Mouse (Mus musculus) left cerebral cortex, adult 8-10 months (tissue): ENCODE results near the gene Exo1. TPM values are rescaled to one million over a fixed set of nuclear protein-coding genes. Genes with fewer than 3 reads are reported as not detected.
A peak's percentile ranks its signal among the peaks of the same experiment; 100 is the strongest.

Experiments used
- DNase-seq, 2 experiments: peaks; one replicate each; pipeline ENCODE4 v3.0.0; 2022; ENCODE audit warnings: low spot score in 2 of 2
- total RNA-seq, 4 experiments: library from RNA; stranded (reverse); gene quantifications; 2 replicates each; pipeline ENCODE4 v1.2.4; 2022

The Exo1 gene
- total RNA-seq, result 1 to 10 TPM in 3 of 4 experiments, under 1 TPM in 1; 0.89 to 4.6 (median 1.2) TPM

DNA sequence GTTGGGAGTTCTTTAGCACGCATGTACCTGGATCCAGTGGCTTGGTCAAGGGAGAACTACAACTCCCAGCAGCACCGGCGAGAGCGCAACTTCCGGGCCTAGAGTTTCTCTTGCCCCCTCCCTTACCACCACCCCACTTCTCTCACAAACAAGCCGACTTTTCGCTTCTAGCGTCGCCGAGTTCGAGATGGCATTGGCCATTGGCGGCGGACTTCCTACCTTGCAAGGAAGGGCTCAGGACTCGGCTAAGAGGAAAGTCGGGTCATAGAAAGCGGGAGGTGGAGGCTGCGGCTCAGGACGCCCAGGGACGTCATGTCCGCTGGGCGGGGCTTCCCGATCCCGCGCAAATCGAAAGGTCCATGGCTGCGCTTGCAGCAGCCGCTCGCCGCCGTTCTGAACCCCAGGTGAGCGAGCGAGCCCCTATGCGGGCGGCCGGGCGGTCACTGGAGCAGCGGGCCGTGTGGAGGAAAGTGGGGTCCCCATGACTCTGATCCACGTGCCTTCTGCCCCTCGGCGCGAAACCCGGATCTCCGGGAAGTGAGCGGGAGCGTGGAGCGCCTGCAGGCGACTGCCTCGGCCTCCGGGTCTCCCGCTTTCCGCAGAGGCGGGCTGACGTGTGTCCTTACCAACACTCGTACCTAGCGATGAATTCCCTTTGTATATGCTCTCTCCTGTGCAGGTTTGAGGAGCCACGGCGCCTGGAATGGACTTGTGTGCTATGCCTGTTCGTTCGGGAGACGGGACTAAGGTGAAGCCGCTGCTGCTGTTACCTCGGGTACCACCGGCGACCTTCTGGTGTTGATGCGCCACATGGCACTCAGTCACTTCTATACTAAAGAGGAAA lies at the start of gene Exo1:
TSS of gene Exo1 (plus strand) at position 129 of the 844 bp plus-strand sequence.
- DNase-seq, result peak; percentile 74 to 91

DNA sequence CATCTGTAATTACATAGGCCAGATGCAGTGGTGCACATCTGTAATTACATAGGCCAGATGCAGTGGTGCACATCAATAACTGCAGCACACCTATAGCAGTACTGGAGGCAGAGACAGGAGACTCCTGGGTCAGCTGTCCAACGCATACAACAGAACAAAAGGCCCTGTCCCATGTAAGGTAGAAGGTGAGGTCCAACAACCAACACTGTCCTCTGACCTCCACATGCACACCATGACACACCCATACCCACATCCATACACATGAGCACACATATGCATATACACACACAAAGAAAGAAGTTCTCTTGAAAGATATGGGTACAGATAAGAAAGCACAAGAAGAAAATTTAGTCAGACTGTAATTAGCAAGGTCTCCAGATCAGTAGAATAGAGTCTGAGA lies 24.9 kb upstream of the Exo1 start:
- DNase-seq, result no peak

DNA sequence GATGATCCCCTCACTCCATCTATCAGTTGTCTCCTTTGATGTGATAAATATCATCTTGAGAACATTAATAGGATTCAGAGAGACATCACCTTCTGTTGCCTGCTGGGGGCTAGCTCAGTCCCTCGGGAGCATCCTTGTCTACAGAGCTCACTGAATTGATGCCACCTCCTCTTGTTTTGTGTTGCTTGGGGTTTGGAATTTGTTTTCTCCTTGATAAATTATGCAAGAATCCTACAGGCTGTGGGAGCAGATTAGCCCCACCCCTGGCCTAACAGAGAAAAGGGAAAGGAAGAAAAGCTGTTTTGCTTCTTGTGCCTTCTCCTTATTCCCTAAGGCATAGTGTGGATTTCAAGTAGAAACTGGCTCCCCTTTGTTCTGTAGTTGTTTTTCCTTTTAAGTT lies 13.3 kb upstream of the Exo1 start:
- DNase-seq, result no peak

DNA sequence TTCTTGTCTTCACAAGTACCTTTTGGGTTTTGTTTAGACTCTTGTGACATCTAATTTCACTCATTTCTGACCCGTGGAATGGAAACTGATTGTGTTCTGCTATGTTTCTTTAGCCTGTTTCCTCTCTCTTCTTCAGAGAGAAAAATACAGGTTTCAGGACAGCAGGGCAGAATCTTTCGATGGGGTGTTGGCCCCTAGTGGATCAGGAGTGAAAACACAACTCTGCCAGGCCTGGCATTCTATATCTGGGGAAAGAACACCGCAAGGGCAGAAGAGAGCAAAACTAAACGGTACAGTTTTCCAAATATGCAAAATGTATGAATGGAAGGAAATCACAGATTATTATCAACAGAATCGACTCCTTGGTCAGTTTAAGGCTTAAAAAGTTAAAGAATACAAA lies 12.8 kb upstream of the Exo1 start:
- no peak for DNase-seq

DNA sequence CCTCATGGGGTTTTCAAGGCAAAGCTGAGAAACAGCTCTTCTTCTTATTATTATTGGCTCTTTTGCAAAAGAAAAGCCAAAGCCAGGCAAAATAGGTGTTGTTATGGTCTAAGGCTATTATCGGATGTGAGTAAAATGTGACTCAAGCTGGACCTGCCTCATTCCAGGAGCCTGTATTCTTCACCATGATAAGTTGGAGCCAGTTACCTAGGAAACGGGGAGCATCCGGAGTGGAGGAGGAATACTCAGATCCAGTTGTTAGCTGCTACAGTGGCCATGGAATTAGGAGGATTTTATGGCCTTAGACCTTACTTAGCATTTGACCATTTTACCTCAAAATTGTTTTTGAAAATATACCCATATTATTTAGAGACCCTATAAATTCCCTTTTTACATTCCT lies 9.7 kb upstream of the Exo1 start:
- no peak for DNase-seq

DNA sequence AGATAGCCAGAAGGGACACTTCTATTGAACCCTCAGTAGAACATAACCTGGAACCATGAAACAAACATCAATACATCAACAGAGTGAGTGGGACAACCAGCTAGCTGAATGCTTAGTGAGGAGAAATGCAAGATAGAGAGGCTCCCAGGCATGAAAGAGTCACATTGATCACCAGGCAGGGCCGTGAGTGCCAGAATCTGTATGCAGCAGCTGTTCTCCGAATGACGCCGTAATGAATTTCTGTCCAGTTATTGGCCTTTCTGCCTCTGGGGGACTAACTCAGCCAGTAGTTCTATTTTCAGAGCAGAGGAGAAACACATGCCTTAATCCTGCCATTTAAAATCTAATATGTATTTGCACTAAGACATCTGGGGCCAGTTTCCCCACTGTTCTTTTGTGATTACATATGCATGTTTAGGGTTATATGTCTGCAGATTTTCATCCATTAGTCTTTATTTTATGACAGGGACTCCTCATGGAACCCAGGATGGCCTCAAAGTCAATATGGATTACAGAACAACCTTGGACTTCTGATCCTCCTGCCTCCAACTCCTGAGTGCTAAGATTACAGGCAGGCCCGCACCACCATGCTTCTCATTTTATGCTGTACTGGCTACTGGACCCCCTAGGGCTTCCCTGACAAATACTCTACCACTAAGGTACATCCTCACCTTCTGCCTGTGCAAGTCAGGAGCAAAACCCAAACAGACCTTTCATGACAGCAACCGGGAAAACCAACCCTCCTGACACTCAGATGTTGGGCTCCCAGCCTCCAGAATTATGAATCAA lies 8.2 kb upstream of the Exo1 start:
- DNase-seq, result no peak

DNA sequence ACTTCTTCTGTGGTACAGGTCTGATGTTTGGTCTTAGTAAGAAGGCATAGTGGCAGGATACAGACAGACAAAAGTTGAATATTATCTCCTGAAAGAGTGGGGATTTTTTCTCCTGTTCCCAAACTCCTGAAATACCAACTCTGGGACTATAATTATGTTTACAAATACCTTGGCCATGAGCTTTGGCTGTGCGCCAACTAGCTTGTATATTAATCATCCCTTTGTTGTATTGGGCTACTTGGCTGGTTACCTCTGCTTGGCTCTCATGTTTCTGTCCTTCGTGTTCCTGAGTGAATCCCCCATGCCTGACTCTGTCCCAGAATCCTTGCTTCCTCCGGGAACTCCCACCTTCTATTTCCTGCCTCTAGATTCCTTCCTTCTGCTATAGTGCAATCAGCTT lies 3.0 kb downstream of the Exo1 start:
- no peak for DNase-seq

DNA sequence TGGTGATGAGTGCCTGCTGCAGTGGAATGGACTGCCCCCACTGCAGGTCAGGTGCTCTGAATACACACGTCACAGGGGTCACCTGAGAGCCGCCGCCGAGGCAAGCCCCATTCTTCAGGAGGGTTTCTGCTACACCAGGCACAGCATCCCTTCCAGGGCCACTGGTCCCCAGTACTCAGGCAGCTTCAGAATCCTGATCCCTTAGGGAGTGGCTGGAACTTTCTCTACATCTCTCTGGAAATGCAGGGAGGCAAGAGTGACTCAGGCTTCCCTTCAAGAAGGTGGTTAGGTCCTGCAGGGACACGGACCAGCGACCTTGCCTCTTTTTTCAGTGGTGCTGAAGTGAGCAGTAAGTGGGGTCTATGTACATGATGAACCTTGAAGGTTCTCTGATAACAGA lies 12.9 kb downstream of the Exo1 start:
- DNase-seq, result no peak

DNA sequence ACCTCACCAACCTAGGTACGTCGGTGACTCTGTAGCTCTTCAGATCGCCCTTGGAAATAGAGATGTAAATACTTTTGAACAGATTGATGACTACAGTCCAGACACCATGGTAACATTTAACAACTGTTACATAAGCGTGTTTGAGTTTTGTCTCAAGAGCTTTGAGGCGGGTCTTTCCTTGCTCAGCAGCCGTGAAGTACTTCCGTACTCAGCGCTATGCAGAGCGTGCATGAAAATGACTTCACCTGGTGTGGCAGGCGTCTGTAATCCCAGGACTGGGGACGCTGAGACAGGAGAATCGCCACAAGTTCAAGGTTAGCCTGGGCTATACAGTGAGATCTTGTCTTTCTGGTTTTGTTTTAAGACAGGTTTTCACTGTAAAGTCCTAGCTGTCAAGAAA lies 13.3 kb downstream of the Exo1 start:
- no peak for DNase-seq

DNA sequence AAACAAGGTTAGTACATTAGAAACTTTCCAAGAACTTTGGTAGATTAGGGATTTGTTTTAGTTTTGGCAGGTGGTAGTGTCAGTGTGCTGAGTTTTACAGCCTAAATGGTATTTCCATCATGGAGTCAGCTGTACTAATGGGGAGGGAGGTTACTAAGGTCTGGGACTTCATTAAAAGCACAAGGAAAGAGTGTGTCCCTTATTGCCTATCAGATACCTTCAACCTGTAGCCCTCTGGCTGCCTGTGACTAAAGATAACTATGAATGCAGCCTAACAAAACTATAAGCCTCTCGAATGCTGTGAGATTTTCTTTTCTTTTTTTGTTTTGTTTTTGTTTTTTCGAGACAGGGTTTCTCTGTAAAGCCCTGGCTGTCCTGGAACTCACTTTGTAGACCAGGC lies 30.8 kb downstream of the Exo1 start:
- DNase-seq, result no peak

DNA sequence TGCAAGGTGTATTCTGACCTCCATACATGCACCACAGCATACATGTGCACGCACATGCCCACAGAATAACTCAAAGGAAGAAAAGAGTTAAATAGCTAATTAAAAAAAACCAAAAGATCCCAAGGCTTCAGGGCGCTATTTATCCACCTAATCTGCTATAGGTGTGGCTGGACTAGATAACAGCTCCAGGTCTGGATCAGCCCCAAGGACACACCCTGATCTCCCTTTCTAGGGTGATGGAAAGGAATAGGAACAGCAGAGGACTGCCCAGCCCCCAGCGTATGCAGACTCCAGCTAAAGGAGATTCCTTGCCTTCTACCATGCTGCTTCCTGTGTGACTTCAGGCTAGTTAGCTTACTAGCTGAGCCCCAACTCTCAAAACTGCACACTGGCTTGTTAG lies 31.7 kb downstream of the Exo1 start:
- DNase-seq, result no peak

DNA sequence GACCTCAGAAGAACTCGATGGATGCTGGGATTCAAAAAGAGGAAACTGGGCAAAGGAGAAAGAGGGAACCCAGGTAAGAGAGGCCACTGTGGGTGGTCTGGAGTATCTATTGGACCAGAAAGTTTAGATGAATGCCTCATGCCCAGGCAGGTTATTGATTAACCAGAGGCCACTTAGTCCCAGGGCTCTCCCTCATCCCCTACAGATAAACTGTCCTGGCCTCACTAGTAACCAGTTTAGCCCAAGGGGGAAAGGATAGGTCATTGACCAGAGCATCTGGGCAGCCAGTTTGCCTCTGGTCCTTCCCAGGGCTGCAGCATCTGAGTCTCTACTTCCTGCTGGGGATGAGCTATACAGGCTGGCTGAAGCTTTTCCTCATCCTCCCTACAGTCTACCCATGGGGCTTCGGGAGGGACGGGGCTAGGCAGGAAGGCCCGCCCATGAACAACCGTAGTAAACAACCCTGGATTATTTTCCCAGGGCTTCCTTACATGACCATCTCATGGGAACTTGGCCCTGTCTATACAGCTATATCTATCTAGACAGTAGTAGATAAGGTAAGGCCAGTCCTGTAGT lies 33.4 kb downstream of the Exo1 start:
- no peak for DNase-seq

DNA sequence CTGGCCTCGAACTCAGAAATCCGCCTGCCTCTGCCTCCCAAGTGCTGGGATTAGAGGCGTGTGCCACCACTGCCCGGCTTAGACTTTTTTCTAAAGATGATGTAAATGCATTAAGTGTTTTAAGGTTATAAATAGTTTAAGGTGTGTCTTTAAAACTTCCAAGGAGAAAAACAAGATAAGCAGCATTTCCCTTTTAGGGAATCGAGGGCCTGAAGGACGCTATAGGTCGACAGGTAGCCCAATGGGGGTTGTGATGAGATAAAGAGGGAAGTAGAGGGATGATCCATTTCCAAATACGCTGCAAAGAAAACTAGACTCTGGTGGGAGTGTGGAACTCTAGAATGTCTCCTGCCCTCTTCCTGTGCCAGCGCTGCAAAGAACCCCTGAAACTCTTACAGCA lies 39.6 kb downstream of the Exo1 start, which contains the start of gene Gm38100:
TSS of gene Gm38100 (plus strand) at position 301 of the 400 bp plus-strand sequence.
- DNase-seq, result no peak

DNA sequence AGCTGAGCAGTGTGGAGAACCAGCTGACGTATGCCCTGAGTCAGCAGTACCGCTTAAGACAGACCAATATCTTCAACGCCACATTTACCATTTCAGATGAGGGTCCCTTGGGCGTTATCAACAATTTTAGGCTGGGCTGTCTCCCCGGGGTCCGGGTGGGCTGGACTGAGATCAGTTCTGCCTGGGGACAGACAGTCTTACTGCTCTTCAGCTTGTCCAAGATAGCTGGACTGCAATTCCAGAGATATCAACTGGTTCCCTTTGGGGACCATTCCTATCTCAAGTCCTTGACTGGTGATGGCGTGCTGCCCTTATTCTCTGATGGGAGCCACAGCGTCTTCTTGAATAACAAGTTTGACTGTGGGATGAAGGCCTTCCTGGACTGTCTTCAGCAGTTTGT lies 40.7 kb downstream of the Exo1 start:
- DNase-seq, result no peak

DNA sequence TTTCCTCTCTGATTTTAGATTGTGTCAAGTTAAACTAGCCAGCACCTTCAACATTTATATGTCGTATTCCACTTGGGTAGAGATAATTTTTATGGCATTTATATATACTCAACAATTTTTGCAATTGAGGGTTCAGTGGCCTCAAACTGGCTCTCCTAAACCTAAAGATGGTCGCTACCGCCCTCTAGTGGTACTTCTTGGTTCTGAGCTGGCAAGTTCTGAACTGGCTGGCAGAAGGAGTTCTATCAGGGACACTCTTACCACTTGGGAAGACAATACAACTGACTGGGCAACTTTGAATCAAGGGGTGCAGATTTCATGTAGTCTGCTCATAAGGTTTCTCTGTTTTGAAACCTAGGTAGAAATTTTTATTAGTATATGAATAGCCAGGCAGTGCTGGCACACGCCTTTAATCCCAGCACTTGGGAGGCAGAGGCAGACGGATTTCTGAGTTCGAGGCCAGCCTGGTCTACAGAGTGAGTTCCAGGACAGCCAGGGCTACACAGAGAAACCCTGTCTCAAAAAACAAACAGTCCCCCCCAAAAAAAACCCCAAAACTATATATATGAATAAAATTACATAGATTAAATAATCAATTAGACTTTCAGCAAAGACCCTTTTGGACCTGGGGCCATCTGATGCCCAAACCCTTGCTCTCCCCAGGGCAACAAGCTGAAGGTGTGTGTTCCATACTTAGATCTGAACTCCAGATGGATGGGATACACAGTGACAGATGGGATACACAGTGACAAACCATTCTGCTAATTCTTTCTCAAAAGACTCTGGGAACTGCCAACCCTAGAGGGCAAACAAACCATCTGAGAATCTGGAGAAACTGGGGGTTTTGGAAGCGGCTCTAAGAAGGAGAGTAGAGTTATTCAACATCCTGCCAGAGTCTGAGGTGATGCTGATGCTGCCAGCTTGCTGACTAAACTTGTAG lies 43.7 kb downstream of the Exo1 start:
- peak; percentile 13 to 63 for DNase-seq

DNA sequence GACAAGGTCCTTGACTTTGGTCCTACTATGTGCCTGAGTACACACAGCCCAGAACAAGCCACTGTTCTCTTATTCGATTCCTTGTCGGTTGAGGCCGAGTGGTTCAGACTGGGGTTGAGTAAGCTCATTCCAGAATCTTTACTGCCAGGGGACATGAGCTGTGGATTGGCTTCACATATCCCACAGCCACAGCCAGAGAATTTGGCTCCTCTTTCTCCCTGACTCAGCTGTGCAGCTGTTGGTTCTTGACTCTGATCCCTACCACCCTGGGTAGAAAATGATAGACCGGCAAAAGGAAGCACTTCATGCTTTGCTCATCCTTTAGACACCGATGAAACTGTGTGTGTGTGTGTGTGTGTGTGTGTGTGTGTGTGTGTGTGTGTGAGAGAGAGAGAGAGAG lies 51.0 kb downstream of the Exo1 start:
- no peak for DNase-seq

DNA sequence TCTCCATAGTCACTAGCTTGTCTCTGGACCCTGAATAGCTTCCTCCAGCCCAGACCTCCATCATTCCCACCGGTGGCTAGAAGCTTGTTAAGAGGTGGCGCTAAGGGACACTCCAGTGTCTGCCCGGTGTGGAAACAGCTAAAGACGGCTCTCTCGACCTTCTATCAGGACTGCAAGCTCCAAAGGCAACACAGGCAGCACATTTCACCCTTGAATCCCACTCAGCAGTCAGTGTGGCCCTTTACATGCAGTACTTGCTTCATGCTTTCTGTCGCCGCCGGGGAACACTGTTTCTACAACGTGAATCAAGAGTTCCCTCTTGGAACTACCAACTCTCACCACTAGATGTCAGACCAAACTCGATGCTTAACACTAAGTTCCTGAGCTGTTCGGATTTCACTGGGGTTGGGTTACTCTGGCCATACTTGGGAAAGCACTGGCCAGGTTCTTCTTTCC lies 55.9 kb downstream of the Exo1 start:
- DNase-seq, result peak; percentile 39 to 46

DNA sequence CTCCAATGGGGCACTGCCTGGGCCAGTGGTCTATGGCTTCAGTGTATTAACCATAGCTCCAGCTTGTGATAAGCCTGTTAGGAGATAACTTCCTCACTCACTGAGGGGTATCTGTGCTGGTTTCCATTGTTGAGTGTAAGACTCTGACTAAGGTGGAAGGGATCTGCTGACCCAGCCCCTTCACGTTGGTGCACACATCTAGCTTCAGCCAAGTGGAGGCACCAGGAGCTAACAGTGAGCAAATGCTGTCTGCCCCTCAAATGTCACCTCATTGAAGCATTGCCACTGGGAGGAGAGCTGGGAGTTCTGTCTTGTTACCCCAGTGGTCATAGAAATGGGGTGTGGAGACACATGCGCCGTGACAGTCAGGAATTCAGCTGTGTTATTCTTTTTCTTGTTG lies 58.4 kb downstream of the Exo1 start:
- no peak for DNase-seq

DNA sequence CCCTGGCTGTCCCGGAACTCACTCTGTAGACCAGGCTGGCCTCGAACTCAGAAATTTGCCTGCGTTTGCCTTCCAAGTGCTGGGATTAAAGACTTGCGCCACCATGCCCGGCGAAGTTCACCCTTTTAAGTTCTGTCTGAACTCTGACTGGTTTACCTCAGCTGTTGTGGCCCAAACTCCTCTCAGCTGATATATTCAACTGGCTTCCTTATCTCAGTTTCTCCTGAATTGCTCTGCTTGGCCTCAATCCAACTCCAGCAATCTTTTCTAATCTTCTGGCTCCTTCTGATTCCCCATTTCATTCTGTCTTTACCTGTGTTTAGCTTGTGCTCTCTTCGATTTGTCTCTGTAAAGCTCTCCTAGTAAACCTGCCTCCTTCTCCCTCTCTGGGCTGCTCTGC lies 62.8 kb downstream of the Exo1 start:
- no peak for DNase-seq

DNA sequence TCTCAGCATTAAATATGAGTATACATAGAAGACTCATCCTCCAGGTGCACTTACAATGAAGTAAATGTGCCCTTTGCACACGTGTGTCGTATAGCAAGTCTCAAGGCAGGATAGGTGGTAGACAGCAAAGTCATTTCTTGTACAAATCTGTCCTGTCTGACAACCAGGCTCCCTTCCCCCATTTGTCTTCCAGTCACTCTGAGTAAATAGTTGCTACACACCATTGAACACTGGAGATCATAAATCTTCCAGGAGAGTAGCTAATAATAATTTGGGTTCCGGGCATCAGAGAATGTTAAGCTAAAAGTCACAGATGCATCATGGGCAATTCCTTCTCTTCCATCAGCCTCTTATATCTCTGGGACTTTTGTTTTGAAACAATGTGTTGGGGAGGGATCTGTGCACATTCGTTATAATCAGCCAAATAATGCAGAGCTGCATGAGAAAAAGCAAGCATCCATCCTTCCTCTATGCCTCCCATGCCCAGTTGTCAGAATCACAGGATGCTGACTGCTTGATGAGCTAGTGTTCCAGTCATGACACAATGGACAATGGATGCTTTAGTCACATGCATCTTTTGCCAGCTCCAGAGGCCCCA lies 66.4 kb downstream of the Exo1 start:
- DNase-seq, result no peak

DNA sequence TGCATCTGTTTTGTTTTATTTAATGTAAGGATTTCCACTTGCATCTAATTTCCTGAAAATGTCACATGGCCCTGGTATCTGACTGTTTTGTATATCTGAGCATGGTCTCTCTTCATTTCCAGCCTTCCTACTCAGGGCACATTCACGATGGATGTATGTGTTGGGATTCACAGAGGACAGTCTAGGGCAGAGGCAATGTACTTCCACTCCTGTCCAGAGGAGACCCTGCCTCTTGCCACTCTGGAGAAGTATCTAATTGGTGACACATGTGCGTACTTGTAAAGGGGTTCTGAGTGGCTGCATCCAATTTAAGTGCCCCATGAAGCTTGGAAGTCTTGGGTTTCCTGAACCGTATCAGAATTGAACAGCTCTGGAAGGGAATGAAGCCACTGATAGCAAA lies 70.0 kb downstream of the Exo1 start:
- DNase-seq, result no peak
